In the genomic region with DNA sequence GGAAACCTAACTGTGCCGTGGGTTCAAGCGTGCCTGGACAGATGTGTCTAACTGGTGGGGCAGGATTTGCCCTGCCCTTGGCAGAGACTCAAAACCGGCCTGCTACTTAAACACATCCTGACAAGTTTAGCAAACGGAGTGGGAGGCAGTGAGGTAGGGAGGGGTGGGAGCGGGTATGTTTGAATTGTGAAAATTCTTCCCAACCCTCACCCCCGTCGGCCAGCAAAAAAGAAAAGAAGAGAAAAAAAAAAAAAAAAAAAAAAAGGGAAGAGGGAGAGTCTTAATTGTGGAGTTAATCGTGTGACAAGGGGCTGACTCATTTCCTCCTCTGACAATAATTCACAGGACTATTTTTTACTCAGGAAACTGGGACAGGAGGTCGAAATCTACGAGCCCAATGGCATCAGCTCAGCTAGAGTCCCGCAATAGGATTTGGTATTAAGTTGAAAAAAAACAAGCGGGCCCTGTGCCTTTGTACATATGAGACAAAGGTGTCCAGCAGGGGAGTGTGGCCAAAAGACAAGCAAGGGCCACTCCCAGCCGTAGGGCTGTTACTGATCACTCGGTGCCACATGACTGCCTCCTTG, we compare ENCODE assay signal across 9 mouse cellular contexts. TPM values are rescaled to one million over a fixed set of nuclear protein-coding genes. Genes with fewer than 3 reads are reported as not detected.
DNase-seq lines count a peak whose midpoint lies in the region; TF ChIP-seq lines count a peak whose summit lies in the region.
"Had no signal": no experiment of that assay in that cellular context is flagged by ENCODE, and none has a peak within 500 bp of the region (broad histone marks: within the 10 kb centered on the region; RNA-seq: fewer than 3 reads in every experiment).

No protein-coding gene starts in this region.

- H3K27me3 ChIP-seq in kidney, adult 2 months (replicated peaks; ENCODE audit: control insufficient read depth, insufficient read depth, low read length) = no peaks in the 10 kb centered on the region

- TF ChIP-seq CTCF in layer of hippocampus, adult 2 months (conservative IDR thresholded peaks at IDR 0.05) = 0 out of 2 replicates have a peak, but pooled peaks have one; percentile 10
- TF ChIP-seq CTCF in embryonic fibroblast, embryonic 13.5 days (IDR thresholded peaks at IDR 0.05; ENCODE audit: borderline replicate concordance, insufficient read depth, low read length) = no peak
- 0 out of 2 replicates have a peak, but pooled peaks have one; percentile 19 for TF ChIP-seq CTCF in kidney, adult 2 months (conservative IDR thresholded peaks at IDR 0.05; ENCODE audit: insufficient read depth, insufficient read length, low read depth, low read length)

- H3K27ac ChIP-seq in layer of hippocampus, adult 2 months = no peak overlapping the region
- H3K27ac ChIP-seq in embryonic fibroblast, embryonic 13.5 days (ENCODE audit: insufficient read depth, low read length) = peak overlapping the region; percentile 79
- H3K27ac ChIP-seq in kidney, adult 2 months (ENCODE audit: insufficient read depth, low read depth, low read length) = peak overlapping the region; percentile 29
- H3K27ac ChIP-seq: neural tube, embryonic 12.5 days had no signal

- no peak for DNase-seq in layer of hippocampus, adult 2 months (ENCODE audit: low spot score in 2 of 2)
- DNase-seq in layer of hippocampus, adult 9-11 months = no peak
- peak; percentile 92 for DNase-seq in kidney, adult 2 months
- DNase-seq in lung, postnatal 25 days (ENCODE audit: low spot score) = peak; percentile 74
- DNase-seq in c-Kit-positive CD71-positive TER-119-positive erythroid progenitor cells, embryonic 14.5 days (ENCODE audit: low spot score) = no peak
- no peak for DNase-seq in gastrocnemius, postnatal 36 days
- DNase-seq in cerebellum, adult 11 months = no peak

- intact Hi-C loops in gastrocnemius, postnatal 36 days (cut with DNase I) = loop anchor here (5.0 kb wide), 1 partner anchor 44 kb away; a partner anchor contains a TSS

- WGBS in kidney, adult 2 months = 1% methylated on average over 14 of the region's 14 CpGs

- peaks cover 15% of the 10 kb centered on the region; the same call in 1 of the 2 replicates for H3K4me1 ChIP-seq in embryonic fibroblast, embryonic 13.5 days (ENCODE audit: control insufficient read depth, insufficient read depth, low read length)
- peaks cover 14% of the 10 kb centered on the region for H3K4me1 ChIP-seq in kidney, adult 2 months (ENCODE audit: control insufficient read depth, insufficient read depth, low read length)

- H3K4me3 ChIP-seq in layer of hippocampus, adult 2 months = no peak overlapping the region
- H3K4me3 ChIP-seq in embryonic fibroblast, embryonic 13.5 days (ENCODE audit: insufficient read depth, low read length) = no peak overlapping the region
- peak overlapping the region; percentile 6 for H3K4me3 ChIP-seq in kidney, adult 2 months (ENCODE audit: insufficient read depth, low read depth, low read length)
- H3K4me3 ChIP-seq: neural tube, embryonic 12.5 days had no signal

- no peak for TF ChIP-seq POLR2A in embryonic fibroblast, embryonic 13.5 days (IDR thresholded peaks at IDR 0.05; ENCODE audit: low read depth, low read length)
- no peak for TF ChIP-seq POLR2A in kidney, adult 2 months (IDR thresholded peaks at IDR 0.05; ENCODE audit: low read depth, low read length)

- no peaks in the 10 kb centered on the region for H3K36me3 ChIP-seq in kidney, adult 2 months (ENCODE audit: control insufficient read depth, insufficient read depth, low read length)
- H3K36me3 ChIP-seq: neural tube, embryonic 12.5 days had no signal

RNA-seq across cellular contexts. Expression of a gene that starts 46.0 kb away (rescaled TPM):
- 100 to 1,000 TPM; 305 to 319 TPM for total RNA-seq in layer of hippocampus, adult 2 months (2021)
- polyA plus RNA-seq in embryonic fibroblast, embryonic 13.5 days (2011; ENCODE audit: insufficient read length, low read depth, missing spikeins) = 192 and 279 TPM in 2 replicates
- polyA plus RNA-seq in kidney, adult 2 months (2012; rRNA removed) = 16.2 and 34.0 TPM in 2 replicates
- 100 to 1,000 TPM in 1 of 2 experiments, 10 to 100 TPM in 1; 96.6 to 134 TPM for total RNA-seq in gastrocnemius, postnatal 36 days (2021)

Comparison
In these comparisons a context has a peak if more than half of its experiments do, and no peak if none do; other contexts are left out.
1. DNase-seq: peak in kidney, adult 2 months (single experiment) and lung, postnatal 25 days (single experiment); none in layer of hippocampus, adult 2 months (0 of 2), layer of hippocampus, adult 9-11 months (single experiment), c-Kit-positive CD71-positive TER-119-positive erythroid progenitor cells, embryonic 14.5 days (single experiment), gastrocnemius, postnatal 36 days (0 of 2) and cerebellum, adult 11 months (single experiment).